Comparison of ENCODE assay signal across 15 mouse cellular contexts in genomic region chr11:115712674-115713298, GRCm38 (mm10). TPM values are rescaled to one million over a fixed set of nuclear protein-coding genes. Genes with fewer than 3 reads are reported as not detected.
DNase-seq lines count a peak whose midpoint lies in the region; ATAC-seq and TF ChIP-seq lines count a peak whose summit lies in the region.
"Had no signal": no experiment of that assay in that cellular context is flagged by ENCODE, and none has a peak within 500 bp of the region (broad histone marks: within the 10 kb centered on the region; RNA-seq: fewer than 3 reads in every experiment).

No protein-coding gene starts in this region.

- no peak overlapping the region for H3K9ac ChIP-seq in heart, embryonic 15.5 days
- 0 out of 2 replicates have a peak overlapping the region, but pooled peaks have one; percentile 12 for H3K9ac ChIP-seq in liver, embryonic 12.5 days
- H3K9ac ChIP-seq: embryonic facial prominence, embryonic 12.5 days; limb, embryonic 15.5 days; neural tube, embryonic 15.5 days had no signal

- H3K27ac ChIP-seq in heart, embryonic 15.5 days: 0 out of 2 replicates have a peak overlapping the region, but pooled peaks have one; percentile 10
- peak overlapping the region; percentile 62 for H3K27ac ChIP-seq in liver, embryonic 12.5 days
- H3K27ac ChIP-seq in gastrocnemius, adult 2 months: no peak overlapping the region
- H3K27ac ChIP-seq: embryonic facial prominence, embryonic 12.5 days; limb, embryonic 15.5 days; neural tube, embryonic 15.5 days had no signal

- intact Hi-C loops in heart, postnatal 14 days (cut with DNase I): no loop called here
- intact Hi-C loops in gastrocnemius, adult 2 months (cut with DNase I): loop anchor here (5.0 to 10.0 kb wide), 2 partner anchors 80 to 228 kb away; no protein-coding TSS in a partner anchor

- DNase-seq in heart, postnatal 14 days: no peak
- DNase-seq in MEL-GATA-1-ER (ENCODE audit: extremely low read depth, low read depth): peak; percentile 96
- peak; percentile 20 to 31 for DNase-seq in thymus, postnatal 10 days (ENCODE audit: low spot score in 2 of 2)
- DNase-seq in kidney, postnatal 10 days: no peak
- DNase-seq in gastrocnemius, adult 2 months: no peak
- no peak for DNase-seq in embryo, embryonic 10 days (ENCODE audit: low spot score)
- DNase-seq: kidney, adult 8-10 months; layer of hippocampus, postnatal 36 days; midbrain, embryonic 14.5 days; right cerebral cortex, postnatal 25 days had no signal

- no peaks in the 10 kb centered on the region for H3K27me3 ChIP-seq in heart, embryonic 15.5 days
- H3K27me3 ChIP-seq in liver, embryonic 12.5 days (replicated peaks): no peaks in the 10 kb centered on the region
- H3K27me3 ChIP-seq: embryonic facial prominence, embryonic 12.5 days; limb, embryonic 15.5 days; neural tube, embryonic 15.5 days had no signal

- H3K4me1 ChIP-seq in heart, embryonic 15.5 days (replicated peaks): peaks cover 10% of the 10 kb centered on the region
- peaks cover 65% of the 10 kb centered on the region for H3K4me1 ChIP-seq in liver, embryonic 12.5 days

- no peak overlapping the region for H3K4me2 ChIP-seq in heart, embryonic 15.5 days
- H3K4me2 ChIP-seq in liver, embryonic 12.5 days: peak overlapping the region; percentile 43
- H3K4me2 ChIP-seq: embryonic facial prominence, embryonic 12.5 days; limb, embryonic 15.5 days; neural tube, embryonic 15.5 days had no signal

- H3K9me3 ChIP-seq in heart, embryonic 15.5 days (replicated peaks): no peaks in the 10 kb centered on the region
- H3K9me3 ChIP-seq in liver, embryonic 12.5 days (replicated peaks): no peaks in the 10 kb centered on the region
- H3K9me3 ChIP-seq: embryonic facial prominence, embryonic 12.5 days; limb, embryonic 15.5 days; neural tube, embryonic 15.5 days had no signal

- H3K4me3 ChIP-seq in heart, embryonic 15.5 days: no peak overlapping the region
- H3K4me3 ChIP-seq in liver, embryonic 12.5 days: no peak overlapping the region; the same call in 1 of the 2 replicates
- H3K4me3 ChIP-seq in gastrocnemius, adult 2 months: no peak overlapping the region
- H3K4me3 ChIP-seq: embryonic facial prominence, embryonic 12.5 days; limb, embryonic 15.5 days; neural tube, embryonic 15.5 days had no signal

- no peaks in the 10 kb centered on the region for H3K36me3 ChIP-seq in heart, embryonic 15.5 days
- no peaks in the 10 kb centered on the region for H3K36me3 ChIP-seq in liver, embryonic 12.5 days
- H3K36me3 ChIP-seq: embryonic facial prominence, embryonic 12.5 days; limb, embryonic 15.5 days; neural tube, embryonic 15.5 days had no signal

- ATAC-seq in heart, embryonic 15.5 days (replicated peaks; ENCODE audit: insufficient number of reproducible peaks, insufficient read depth, low FRiP score, low read depth): no peak
- no peak for ATAC-seq in liver, embryonic 12.5 days

- TF ChIP-seq CTCF in gastrocnemius, adult 2 months (IDR thresholded peaks at IDR 0.05): no peak

- WGBS in heart, embryonic 15.5 days: 63% methylated on average over 12 of the region's 12 CpGs
- WGBS in liver, embryonic 12.5 days (ENCODE audit: insufficient replicate concordance): 17% methylated on average over 12 of the region's 12 CpGs

RNA-seq across cellular contexts. Expression of gene Grb2, which starts 4.4 kb away (rescaled TPM):
- polyA plus RNA-seq in heart, embryonic 15.5 days (2015; fragmentation: Nextera tagmentation; extraction: Ambion mirVana): 103 and 104 TPM in 2 replicates
- 100 to 1,000 TPM; 113 to 120 TPM for total RNA-seq in heart, postnatal 14 days (2021)
- polyA plus RNA-seq in liver, embryonic 12.5 days (2016; fragmentation: Nextera tagmentation; extraction: Ambion mirVana): 78.6 and 89.6 TPM in 2 replicates
- total RNA-seq in gastrocnemius, adult 2 months (2021): 10 to 100 TPM; 60.3 to 74.7 TPM

RNA-seq across cellular contexts. Expression of gene Tmem94, which starts 52.4 kb away (rescaled TPM):
- 36.7 and 38.8 TPM in 2 replicates for polyA plus RNA-seq in heart, embryonic 15.5 days (2015; fragmentation: Nextera tagmentation; extraction: Ambion mirVana)
- 100 to 1,000 TPM; 103 to 111 TPM for total RNA-seq in heart, postnatal 14 days (2021)
- polyA plus RNA-seq in liver, embryonic 12.5 days (2016; fragmentation: Nextera tagmentation; extraction: Ambion mirVana): 16.9 and 17.0 TPM in 2 replicates
- total RNA-seq in gastrocnemius, adult 2 months (2021): 10 to 100 TPM; 90.6 to 99.5 TPM

Comparison
In these comparisons a context has a peak if more than half of its experiments do, and no peak if none do; other contexts are left out.
1. DNase-seq: peak in MEL-GATA-1-ER (single experiment) and thymus, postnatal 10 days (2 of 2); none in heart, postnatal 14 days (0 of 2), kidney, postnatal 10 days (single experiment), gastrocnemius, adult 2 months (single experiment) and embryo, embryonic 10 days (single experiment).